Mouse (Mus musculus): ENCODE measurements around the gene Itsn1.

Itsn1 gene

DNA sequence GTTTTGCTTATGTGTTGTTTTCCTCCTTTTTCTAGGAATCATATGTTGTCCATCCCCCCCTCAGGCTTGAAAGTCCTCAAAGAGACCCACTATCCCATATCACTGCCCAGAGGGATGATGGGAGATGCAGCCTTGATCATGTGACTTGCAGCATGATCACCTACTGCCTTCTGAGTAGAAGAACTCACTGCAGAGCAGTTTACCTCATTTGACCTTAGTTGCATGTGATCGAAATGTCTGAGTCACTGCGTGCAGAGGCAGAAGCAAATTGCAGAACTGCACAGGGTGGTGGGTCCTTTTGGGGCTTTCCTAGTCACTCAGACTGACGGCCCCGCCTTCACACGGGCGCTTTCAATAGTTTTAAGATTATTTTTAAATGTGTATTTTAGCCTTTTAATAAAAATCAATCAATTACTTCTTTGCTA lies 141.1 kb downstream of the Itsn1 start:
- DNase-seq (ENCODE audit: low spot score) = no peak

DNA sequence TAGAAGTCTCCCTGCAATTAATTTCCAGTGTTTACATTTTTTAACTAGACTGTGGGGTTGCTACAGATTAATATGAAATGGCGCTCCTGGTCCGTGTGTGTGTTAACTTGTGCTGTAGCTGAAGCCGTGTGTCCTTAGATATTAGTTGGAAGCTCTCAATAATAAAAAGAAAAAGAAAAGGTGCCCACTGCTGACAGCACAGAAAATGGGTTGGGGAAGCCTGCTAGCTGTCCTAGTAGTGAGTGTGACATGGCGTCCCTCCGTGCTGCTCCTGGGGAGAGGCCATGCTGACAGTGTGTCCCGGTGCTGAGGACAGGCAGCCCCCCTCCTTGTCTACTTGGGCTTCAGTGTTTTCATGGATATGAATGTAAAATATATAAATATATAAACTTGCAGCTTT lies 142.1 kb downstream of the Itsn1 start:
- no peak for DNase-seq (ENCODE audit: low spot score)

DNA sequence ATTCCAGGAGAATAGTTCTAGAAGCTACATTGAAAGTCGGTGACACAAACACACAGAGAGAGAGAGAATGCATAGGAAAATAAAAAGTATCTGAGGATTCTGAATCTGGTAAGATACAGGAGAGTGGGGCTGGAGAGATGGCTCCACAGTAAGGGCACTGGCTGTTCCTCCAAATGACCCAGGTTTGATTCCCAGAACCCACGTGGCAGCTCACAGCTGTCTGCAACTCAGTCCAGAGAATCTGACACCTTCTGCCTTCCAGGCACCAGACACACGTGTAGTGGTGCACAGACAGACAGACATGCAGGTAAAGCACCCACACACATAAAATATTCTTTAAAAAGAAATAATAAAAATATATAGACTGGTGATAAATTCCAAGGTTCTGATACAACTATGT lies 144.6 kb downstream of the Itsn1 start:
- no peak for DNase-seq (ENCODE audit: low spot score)

DNA sequence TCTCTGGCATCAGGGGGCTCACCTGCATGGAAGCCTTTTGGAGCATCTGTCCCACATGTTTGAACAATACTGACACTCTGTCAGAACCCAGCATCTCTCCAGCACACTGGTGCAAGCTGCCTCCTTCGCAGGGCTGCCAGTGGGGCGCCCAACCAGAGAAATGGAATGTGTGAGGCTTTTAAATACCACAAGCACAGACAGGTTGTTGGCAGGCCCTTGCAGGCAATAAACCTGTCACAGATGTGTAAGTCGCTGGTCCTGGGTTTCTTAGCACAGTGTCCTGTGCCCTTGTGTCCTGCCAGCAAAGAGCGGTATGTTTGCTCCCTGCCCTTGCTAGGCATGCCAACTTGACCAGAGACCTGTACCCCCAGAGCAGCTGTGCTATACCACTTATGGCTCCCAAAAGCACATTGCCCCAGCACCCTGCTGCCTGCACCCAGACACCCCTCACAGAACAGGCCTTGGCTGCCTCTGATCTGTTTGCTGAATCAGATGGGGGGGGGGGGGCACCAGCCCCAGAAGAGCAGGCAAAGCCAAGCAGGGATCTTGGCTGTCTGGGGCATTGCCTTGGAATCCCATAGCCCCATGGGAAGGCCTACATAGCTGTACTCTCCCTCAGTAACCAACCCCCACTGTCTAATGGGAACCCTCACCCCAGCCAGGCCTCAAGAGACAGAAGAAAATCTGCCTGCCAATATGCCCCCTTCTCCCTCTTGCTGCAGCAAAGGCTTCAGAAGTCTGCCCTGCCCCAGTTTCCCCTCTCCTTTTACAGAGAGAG lies 146.7 kb downstream of the Itsn1 start:
- DNase-seq (ENCODE audit: low spot score) = peak; percentile 39

DNA sequence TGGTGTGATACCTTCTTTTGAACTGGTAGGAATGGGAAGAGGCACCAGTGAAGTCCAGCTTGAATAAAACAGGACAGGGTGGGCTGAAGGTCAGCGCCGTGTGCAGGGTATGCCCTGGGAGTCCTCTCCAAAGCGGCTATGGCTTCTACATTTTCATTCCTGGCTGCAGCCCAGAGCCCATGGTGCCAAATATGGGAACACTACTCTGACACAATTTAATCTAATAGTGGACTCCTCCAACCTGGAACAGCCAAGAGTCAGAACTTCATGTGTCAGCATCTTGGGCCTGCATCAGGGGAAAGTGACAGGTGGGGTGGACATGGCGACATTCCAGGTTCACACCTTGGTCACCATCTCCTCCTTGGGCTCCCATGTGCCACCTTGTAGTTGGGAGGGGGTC lies 147.4 kb downstream of the Itsn1 start:
- peak; percentile 29 for DNase-seq (ENCODE audit: low spot score)

DNA sequence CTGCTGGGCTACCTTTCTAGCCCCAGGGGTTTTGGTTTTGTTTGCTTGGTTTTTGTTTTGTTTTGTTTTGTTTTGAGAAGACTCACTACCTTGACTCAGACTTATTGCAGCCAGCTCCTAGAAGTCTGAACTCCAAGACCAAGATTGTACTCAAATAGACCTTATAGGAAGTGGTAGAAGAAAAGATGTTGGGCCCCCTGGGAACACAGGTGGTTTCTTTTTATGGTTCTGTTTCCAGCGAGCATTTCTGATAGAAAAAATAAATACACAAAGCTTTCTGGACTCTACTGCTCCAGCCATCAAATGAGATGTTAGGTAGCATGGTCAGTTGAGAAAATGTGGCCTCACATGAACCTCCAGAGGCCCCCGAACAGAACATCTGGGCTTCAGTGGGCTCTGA lies 150.0 kb downstream of the Itsn1 start:
- no peak for DNase-seq (ENCODE audit: low spot score)

DNA sequence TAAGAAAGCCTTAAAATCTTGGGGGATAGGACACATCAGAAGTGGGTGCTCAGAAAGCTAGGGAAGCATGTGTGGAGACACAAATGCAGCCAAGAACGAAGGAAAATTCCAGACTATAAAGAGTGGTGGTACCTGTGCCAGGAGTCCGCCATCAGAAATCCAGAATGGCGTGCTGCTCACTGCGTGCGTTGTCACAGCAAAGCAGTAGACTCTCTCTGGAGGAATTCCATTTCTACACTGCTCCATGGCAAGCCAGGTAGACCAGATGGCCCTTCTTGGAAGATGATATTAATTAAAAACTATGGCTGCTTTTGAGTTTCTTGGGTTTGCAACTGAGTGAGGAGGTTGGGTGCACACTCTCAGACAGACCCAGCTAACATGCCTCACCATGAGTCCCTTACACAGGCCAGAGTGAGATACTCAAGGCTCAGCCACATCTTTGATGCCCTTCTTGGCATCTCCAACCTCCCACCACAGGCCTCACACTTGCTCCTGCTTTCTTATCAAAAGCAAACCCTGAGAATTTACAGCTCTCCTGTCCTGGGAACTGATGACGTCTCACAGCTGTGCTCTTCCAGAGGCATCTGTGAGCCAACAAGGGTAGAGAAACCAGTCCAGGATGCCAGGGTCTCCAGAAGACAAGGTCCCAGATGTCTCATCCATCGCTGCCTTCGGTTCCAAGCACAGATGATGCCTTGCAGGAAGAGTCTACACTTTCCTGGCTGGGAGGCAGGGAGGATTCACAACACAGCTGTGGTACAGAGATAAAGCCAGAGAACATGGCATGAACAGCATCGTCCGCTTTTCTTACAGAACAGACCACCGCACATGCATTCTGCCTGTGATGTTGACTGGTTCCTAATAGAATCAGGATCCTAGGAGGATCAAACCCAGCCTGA lies 152.0 kb downstream of the Itsn1 start:
- DNase-seq (ENCODE audit: low spot score) = no peak

DNA sequence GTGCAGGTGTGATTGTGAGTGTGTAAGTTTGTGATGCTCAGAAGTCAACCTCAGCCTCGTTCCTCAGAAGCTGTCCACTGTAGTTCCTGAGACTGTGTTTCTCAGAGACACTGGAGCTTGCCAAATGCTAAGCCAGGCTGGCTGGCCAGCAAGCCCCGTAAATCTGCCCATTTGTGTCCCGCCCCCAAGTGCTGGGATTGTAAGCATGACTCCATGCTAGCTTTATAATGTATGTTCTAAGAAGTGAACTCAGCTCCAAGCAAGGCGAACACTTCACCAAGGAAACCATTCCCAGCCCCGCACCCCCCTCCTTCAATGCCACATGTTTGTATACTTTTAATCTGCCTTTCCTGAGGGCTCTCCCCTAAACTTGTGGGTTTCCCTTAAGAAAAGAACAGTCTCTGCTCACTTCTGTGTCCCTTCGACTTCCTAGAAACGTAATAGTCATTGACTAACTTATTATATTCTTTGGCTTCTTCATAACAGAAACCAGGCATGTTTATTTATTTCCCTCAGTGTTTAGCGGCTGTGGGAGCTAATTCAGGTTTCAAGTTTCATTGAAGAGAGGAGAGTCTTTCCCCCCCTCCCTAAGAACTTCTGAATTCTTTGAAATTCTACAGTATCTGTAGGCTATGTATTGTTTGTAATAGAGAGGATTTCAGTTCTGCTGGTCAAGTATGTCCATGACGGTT lies 153.2 kb downstream of the Itsn1 start:
- DNase-seq (ENCODE audit: low spot score) = peak; percentile 46

DNA sequence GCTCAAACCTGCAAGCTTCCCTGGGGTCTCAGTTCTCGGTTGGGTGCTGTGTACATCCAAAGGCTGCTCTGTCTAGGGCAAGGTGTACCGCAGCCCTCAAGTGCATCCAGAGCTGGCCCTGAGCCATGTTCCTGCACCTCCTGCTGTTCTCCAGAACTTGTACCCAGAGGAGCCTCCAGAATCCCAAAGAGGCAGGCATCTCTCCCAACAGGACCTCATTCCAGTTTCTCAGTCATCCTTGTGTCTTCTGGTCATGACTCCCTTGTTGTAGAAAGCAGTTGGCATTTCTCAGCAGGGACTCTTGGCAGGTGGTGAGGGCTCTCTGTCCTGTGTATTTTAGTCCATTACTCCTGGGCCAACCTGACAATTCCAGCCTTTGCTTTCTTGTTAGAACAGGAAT lies 154.6 kb downstream of the Itsn1 start:
- DNase-seq (ENCODE audit: low spot score) = no peak

DNA sequence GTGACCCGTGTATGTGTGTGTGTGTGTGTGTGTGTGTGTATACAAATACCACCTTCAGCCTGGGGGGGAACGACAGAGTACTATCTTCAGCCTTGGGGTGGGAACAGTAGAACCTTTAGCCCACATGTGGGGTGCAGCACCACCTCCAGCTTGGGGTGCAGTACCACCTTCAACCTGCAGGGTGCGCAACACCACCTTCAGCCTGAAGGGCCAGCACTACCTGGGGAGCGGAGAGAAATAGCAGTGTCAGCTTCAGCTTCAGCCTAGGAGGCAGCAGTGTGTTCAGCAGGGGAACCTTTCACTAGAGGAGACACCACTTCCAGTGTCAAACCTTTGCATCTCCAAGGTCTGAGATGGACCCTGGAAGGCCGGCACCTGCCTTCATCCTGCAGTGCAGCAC lies 155.1 kb downstream of the Itsn1 start:
- no peak for DNase-seq (ENCODE audit: low spot score)

DNA sequence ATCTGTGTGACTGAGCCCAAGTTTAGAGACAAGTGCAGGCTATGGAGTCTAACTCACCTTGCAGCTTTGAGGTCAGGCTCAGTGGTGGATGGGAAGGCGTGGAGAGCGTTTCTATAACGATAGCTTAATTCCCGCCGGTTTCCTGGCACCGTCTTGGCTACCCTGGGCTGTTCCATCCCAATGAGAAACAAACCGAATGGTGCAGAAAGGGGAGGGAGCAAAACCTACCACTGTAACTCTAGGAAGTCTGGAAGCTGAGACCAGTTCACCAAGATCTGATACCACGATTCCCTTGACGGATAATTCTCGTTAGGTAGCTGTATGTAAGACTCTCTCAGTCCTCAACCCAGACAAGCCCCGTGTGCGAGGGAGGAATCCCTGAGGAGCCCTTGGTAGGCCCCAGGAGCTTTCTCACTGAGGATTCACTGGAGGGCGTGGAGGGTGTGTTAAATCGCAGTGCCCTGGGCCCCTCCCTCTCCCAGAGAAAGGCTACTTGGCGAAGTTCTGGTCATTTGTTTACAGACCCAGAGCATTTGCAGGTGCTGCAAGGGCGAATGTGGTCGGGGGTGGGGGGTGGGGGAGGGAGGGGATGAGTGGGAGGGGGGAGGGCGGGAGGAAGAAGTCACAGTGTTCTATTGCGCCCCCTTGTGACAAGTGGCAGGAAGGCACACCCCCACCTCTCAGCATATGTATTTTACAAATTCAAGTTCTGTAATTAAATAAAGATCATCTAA lies 156.5 kb downstream of the Itsn1 start:
- peak; percentile 56 for DNase-seq (ENCODE audit: low spot score)

DNA sequence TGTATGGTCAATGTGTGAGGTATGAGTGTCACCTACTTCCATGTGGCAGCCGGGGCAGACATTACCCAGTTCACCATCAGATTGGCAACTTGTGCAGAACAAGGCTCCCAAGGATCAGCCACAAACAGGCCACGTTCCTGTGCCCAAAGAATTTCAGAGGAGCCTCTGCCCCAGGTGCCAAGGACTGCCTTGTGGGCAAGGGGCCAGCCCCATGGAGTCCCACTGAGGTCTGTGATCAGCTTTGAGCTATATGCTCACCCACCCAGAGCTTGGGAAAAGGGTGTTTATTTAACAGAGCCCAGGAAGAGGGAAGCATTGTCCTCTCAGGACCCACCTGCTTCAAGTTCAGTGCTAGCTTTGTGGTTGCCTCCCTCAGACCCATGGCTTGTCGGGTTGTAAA lies 159.3 kb downstream of the Itsn1 start:
- DNase-seq (ENCODE audit: low spot score) = no peak

DNA sequence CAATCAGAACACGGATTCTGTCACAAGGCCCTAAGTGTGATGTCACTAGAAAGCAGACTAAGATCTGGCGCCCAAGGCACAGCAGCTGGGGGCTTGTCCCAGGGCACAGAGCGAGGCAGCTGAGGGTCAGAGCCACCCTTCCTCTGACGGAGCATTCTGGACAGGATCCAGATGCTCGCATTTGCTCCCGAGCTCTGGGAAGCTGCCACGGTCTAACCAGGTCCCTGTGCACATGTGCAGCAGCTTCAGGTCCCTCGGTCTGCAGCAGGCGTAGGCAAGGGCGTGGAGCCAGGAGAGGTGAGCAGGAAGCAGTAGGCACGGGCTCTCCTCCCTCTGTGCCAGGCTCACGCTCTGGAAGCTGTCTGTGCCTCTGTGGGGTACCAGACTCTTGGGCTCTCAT lies 160.8 kb downstream of the Itsn1 start:
- no peak for DNase-seq (ENCODE audit: low spot score)

DNA sequence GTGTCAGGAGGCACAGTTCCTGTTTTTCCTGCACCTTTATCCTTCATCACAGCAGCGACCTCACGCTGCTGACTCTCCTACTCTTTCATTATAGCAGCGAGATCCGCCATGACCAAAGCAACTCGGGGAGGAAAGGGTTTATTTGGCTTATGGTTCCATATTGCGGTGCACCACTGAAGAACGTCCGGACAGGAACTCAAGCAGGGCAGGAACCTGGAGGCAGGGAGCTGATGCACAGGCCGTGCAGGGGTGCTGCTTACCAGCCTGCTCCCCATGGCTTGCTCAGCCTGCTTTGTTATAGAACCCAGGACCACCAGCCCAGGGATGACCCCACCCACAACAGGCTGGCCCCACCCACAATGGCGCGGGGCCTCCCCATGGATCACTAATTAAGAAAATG lies 162.1 kb downstream of the Itsn1 start:
- DNase-seq (ENCODE audit: low spot score) = no peak

DNA sequence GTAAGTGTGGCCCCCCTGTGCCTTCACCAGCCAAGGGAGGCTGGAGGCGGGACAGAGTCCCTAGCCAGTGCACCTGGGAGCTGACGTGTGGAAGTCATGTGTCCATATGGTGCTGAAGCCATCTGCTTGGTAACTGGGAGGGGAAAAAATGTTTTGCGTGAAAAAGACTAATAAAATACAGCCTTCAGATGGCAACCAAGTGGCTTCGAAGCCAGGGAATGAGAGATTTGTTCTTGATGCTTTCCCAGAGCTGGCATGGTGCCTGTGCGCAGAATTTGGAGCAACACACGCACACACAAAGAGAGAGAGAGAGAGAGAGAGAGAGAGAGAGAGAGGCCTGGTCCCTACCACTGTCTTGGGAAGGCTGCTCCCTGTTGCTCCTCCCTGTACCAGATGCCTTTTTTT lies 167.3 kb downstream of the Itsn1 start:
- DNase-seq (ENCODE audit: low spot score) = no peak

DNA sequence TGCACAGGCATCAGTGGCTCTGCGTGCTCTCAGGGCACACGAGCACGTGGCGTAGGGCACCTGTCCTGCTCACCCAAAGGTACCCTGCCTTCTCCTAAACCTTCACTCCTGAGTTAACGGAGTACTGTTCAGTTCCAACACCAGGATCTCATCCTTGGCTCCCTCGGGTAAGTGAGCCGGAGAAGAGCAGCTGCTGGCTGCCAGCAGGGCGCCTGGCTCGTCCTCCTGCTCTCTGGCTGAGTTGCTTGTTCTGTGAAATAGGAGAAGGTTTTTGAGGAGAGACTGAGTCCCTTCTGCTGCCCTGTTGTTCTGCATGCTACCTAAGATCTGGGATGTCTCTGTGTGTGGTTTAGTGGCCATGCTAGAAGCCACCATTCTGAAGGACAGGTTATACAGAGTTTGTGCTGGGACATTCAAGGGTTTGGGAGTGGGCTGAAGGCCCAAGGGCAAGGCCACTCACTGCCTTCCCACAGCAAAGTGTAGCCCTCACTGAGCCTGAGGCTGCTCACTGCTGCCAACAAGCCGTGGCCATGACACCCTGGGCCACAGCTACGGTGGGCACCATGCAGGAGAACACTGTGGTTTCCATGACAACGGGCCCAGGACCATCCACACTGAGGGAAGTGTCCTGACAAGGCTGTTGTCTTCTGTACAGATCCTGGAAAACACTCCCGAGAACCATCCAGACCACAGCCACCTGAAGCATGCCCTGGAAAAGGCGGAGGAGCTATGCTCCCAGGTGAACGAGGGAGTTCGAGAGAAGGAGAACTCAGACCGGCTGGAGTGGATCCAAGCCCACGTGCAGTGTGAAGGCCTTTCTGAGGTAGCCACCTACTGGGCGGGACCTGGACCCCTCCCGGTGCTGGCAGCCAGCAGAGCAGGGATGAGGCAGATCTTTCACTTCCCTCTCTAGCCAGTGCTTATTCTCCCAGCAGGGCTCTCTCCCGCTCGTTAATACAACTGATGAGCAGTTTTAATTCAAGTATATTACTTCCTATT lies 170.1 kb downstream of the Itsn1 start:
- DNase-seq (ENCODE audit: low spot score) = no peak

DNA sequence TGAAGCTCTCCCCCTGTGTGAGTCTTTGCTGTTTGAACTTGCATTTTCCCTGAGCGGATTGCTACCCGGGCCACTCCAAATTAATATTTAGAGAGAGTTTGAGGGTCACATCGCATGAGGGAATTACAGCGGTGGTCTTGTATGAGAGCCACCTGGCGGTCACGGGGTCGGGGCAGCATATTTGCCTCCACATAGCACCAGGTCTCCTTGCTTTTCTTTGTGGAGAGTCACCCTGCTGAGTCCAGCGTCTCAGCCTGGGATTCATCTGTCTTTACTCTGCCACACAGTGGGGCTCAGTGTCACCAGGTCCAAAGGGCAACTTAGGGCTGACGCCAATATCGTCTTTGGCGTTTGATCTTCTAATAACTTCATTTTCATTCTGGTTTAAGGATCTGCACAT lies 171.2 kb downstream of the Itsn1 start:
- no peak for DNase-seq (ENCODE audit: low spot score)

DNA sequence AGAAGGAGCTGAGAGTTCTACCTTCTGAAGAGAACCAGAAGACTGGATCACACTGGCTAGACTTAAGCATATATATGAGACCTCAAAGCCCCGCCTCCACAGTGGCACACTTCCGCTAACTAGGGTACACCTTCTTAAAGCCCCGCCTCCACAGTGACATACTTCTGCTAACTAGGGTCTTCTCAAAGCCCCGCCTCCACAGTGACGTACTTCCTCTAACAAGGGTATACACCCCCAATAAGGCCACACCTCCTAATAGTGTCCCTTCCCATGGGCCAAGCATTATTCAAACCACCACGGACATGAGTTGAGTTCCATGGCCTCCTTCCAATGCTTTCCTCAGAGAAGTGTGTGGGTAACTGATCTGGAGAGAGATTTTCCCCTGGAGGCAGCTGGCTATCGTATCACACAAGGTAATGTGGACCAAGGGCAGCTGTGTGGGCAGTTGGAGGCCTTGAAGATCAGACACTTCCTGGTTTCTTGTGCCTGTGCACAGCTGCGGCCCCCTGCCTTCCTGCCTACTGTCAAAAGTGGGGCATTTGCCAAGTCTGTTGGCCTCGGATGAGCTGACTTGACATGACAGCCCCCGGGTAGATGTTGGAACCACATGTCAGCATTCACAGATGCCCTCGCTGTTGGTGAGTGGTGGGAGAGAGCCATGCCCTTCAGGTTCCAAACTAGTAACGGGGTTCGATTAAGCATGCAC lies 174.9 kb downstream of the Itsn1 start:
- no peak for DNase-seq (ENCODE audit: low spot score)

DNA sequence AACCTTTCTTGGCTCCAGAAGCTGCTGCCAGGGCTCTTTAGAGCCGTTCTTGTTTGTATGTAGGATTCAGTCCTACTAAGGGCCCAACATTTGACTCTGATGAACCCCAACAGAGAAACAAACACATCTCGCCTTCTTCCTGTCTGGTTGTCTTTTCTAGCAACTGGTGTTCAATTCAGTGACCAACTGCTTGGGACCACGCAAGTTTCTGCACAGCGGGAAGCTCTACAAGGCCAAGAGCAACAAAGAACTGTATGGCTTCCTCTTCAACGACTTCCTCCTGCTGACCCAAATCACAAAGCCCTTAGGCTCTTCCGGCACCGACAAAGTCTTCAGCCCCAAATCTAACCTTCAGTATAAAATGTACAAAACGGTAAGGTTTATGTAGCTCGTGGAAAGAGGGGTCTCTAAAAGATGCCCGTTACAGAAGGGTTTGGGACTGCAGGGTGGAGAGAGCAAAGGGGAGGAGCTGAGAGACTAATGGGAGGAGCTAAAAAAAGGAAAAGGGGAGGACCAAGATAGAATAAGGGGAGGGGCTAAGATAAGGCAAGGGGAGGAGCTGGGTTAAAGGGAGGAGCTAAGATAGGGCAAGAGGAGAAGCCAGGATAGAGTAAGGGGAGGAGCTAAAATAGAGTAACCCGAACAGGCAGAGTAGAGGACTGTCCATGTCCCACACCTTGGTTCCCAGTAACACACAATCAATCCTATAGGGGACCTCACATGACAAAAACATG lies 176.2 kb downstream of the Itsn1 start:
- no peak for DNase-seq (ENCODE audit: low spot score)

Data from adipocyte (in vitro differentiated cells).